Mouse (Mus musculus): ENCODE data around the gene Gpbar1. TPM values are rescaled to one million over a fixed set of nuclear protein-coding genes. Genes with fewer than 3 reads are reported as not detected.

The Gpbar1 gene
- polyA plus RNA-seq (2015; fragmentation: Nextera tagmentation; extraction: Ambion mirVana): 0.13 TPM in 1 of 2 replicates, not detected in the other

DNA sequence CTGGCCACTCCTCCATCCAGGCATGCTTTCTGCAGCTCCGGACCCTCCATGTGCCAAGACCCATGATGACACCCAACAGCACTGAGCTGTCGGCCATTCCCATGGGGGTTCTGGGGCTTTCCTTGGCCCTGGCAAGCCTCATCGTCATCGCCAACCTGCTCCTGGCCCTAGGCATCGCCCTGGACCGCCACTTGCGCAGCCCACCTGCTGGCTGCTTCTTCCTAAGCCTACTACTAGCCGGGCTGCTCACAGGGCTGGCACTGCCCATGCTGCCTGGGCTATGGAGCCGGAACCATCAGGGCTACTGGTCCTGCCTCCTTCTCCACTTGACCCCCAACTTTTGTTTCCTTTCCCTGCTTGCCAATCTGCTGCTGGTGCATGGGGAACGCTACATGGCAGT lies at the start of gene Gpbar1:
Gene Gpbar1 (plus strand): TSS at position 13 of the 400 bp plus-strand sequence.

DNA sequence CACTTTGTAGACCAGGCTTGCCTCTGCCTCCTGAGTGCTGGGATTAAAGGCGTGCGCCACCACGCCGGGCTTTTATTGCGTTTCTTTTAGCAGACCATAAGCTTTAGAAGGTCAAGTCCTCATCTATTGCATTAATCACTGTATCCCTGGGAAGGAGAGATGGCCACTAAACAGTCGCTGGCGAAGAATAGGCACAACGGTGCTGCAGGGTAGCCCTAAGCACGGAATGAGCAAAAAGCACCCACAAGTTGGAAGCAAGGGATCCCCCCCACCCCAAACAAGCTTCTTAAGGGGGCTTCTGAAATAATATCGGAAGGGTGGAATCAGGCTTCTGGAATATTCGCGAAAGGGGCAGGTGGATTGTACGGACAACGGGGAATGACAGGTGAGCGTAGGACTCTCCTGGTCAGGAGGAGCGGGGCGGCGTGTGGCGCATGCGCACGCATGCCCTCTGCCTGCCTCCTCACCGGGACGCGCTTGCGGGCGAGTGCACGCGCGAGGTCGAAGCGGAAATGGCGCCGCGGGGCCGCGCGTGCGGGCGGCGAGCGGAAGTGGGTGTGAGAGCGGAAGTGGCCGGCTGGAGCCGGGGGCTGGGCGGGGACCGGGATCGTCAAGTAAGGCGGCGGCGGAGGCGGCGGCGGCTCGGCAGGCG lies 42.3 kb upstream of the Gpbar1 start, which contains the start of gene Arpc2:
Gene Arpc2 (plus strand): TSS at position 147 of the 652 bp plus-strand sequence.

GRCm38 (mm10) chr1:74284543-74285160 lies 6.3 kb downstream of the Gpbar1 start, which contains the start of the genes Aamp and Pnkd:
TSS of gene Aamp (minus strand) at chr1:74284738.
TSS of gene Pnkd (plus strand) at chr1:74284930.

DNA sequence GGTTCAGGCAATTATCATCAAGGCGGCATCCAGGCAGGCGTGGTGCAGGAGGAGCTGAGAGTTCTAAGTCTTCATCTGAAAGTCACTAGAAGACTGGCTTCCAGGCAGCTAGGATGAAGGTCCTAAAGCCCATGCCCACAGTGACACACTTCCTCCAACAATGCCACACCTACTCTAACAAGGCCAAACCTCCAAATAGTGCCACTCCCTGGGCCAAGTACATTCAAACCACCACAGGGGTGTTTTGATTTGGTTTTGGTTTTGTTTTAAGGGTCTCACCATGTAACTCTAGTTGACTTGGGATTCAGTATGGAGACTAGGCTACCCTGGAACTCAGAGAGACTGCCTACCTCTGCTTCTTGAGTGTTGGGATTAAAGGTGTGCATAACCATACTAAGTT lies 27.2 kb downstream of the Gpbar1 start, which contains the start of gene Tmbim1:
Gene Tmbim1 (minus strand): TSS at position 101 of the 400 bp plus-strand sequence.

Other genes with a start within 250 kb of the Gpbar1 start
- gene Tns1, start 154.1 kb upstream of the Gpbar1 start, polyA plus RNA-seq (2015; fragmentation: Nextera tagmentation; extraction: Ambion mirVana): 72.8 and 77.0 TPM in 2 replicates
- gene Rufy4, start 153.0 kb upstream of the Gpbar1 start, polyA plus RNA-seq (2015; fragmentation: Nextera tagmentation; extraction: Ambion mirVana): 0.10 and 0.51 TPM in 2 replicates
- gene Cxcr2, start 124.6 kb upstream of the Gpbar1 start, polyA plus RNA-seq (2015; fragmentation: Nextera tagmentation; extraction: Ambion mirVana): 0.15 and 0.21 TPM in 2 replicates
- gene Cxcr1, start 83.9 kb upstream of the Gpbar1 start, polyA plus RNA-seq (2015; fragmentation: Nextera tagmentation; extraction: Ambion mirVana): not detected in 2 replicates
- gene Arpc2, start 42.5 kb upstream of the Gpbar1 start, polyA plus RNA-seq (2015; fragmentation: Nextera tagmentation; extraction: Ambion mirVana): 211 and 255 TPM in 2 replicates
- gene Aamp, start 6.2 kb downstream of the Gpbar1 start, polyA plus RNA-seq (2015; fragmentation: Nextera tagmentation; extraction: Ambion mirVana): 152 and 164 TPM in 2 replicates
- 167 and 186 TPM in 2 replicates for gene Pnkd, start 6.4 kb downstream of the Gpbar1 start, polyA plus RNA-seq (2015; fragmentation: Nextera tagmentation; extraction: Ambion mirVana)
- 62.1 and 64.5 TPM in 2 replicates for gene Tmbim1, start 27.1 kb downstream of the Gpbar1 start, polyA plus RNA-seq (2015; fragmentation: Nextera tagmentation; extraction: Ambion mirVana)
- gene Catip, start 83.6 kb downstream of the Gpbar1 start, polyA plus RNA-seq (2015; fragmentation: Nextera tagmentation; extraction: Ambion mirVana): 0.60 and 0.67 TPM in 2 replicates
- gene Slc11a1, start 96.6 kb downstream of the Gpbar1 start, polyA plus RNA-seq (2015; fragmentation: Nextera tagmentation; extraction: Ambion mirVana): 2.5 and 4.1 TPM in 2 replicates
- 45.5 and 48.2 TPM in 2 replicates for gene Ctdsp1, start 113.0 kb downstream of the Gpbar1 start, polyA plus RNA-seq (2015; fragmentation: Nextera tagmentation; extraction: Ambion mirVana)
- 0.11 and 0.13 TPM in 2 replicates for gene Vil1, start 130.8 kb downstream of the Gpbar1 start, polyA plus RNA-seq (2015; fragmentation: Nextera tagmentation; extraction: Ambion mirVana)
- 25.0 and 28.0 TPM in 2 replicates for gene Cnot9, start 227.5 kb downstream of the Gpbar1 start, polyA plus RNA-seq (2015; fragmentation: Nextera tagmentation; extraction: Ambion mirVana)